Mouse (Mus musculus) megakaryocyte, embryonic 14.5 days (primary cell): ENCODE results near the gene Serpina3n.
"Not testable (repeated sequence)": the region's sequence is repeated elsewhere in the genome, so short reads cannot be mapped to it uniquely, and the experiment has no call there.

Experiments used
- FLI1 ChIP-seq: IDR thresholded peaks from 2 replicates; pipeline ENCODE4 v1.6.1; 2012; ENCODE audit warnings: low read length, inconsistent platforms, mixed read lengths
- GATA1 ChIP-seq: IDR thresholded peaks from 3 replicates; pipeline ENCODE4 v1.6.1; 2012; ENCODE audit warnings: mixed read lengths, low read length, inconsistent platforms, borderline replicate concordance

DNA sequence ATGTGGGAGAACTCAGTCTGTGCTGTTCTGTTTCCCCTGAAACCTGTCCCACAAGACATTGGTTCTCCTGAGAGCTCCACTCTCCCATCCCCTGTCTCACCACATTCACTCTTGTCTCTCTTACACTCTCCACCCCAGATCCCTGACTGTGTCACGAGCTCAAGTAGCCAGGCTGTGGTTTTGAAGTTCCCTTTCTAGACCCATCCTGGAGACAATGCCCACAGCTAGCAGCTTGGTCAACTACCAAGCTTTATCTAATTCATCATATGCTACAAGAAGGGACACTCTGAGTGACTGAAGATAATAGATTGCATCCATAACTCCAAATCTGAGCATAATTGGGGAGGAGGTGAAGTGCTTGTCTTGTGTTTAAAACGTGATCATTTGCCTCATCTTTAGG lies 15.5 kb upstream of the Serpina3n start:
- TF ChIP-seq GATA1, FLI1: not testable (repeated sequence)
